Mouse (Mus musculus) midbrain, embryonic 14.5 days (tissue): Measurements from ENCODE around the gene Calhm6. TPM values are rescaled to one million over a fixed set of nuclear protein-coding genes. Genes with fewer than 3 reads are reported as not detected.

Source experiments
- ATAC-seq: fragments of 200-750 bp; cut with Nextera tagmentation; 2 replicates; pipeline ENCODE4 v1.8.0; 2017; ENCODE audit warnings: moderate number of reproducible peaks, moderate library complexity; ENCODE audit not compliant: low FRiP score, low TSS enrichment
- DNase-seq: peaks from one replicate; pipeline ENCODE4 v3.0.0-alpha.2; 2015
- H3K27ac ChIP-seq: fragments of 300-500 bp; sonication (generic); replicated peaks from 2 replicates; pipeline ENCODE4 v1.5.1; 2014; ENCODE audit warnings: mild to moderate bottlenecking, low read depth, low read length, moderate library complexity
- H3K27me3 ChIP-seq: fragments of 300-500 bp; sonication (generic); 2 replicates; pipeline ENCODE4 v1.6.1; 2014; ENCODE audit warnings: low read length, control low read depth, mixed read lengths; ENCODE audit not compliant: control insufficient read depth, insufficient read depth
- H3K36me3 ChIP-seq: fragments of 300-500 bp; sonication (generic); 2 replicates; pipeline ENCODE4 v1.6.1; 2014; ENCODE audit warnings: low read length, control low read depth; ENCODE audit not compliant: control insufficient read depth, insufficient read depth
- H3K4me1 ChIP-seq: fragments of 300-500 bp; sonication (generic); 2 replicates; pipeline ENCODE4 v1.6.1; 2014; ENCODE audit warnings: mild to moderate bottlenecking, antibody characterized with exemption, low read length, control low read depth; ENCODE audit not compliant: control insufficient read depth, insufficient read depth
- H3K4me2 ChIP-seq: fragments of 300-500 bp; sonication (generic); 2 replicates; pipeline ENCODE4 v1.6.1; 2014; ENCODE audit warnings: mild to moderate bottlenecking, low read length, moderate library complexity
- H3K4me3 ChIP-seq: fragments of 300-500 bp; sonication (generic); replicated peaks from 2 replicates; pipeline ENCODE4 v1.5.1; 2014; ENCODE audit warnings: low read depth, low read length
- H3K9ac ChIP-seq: fragments of 300-500 bp; sonication (generic); replicated peaks from 2 replicates; pipeline ENCODE4 v1.6.1; 2014; ENCODE audit warnings: mild to moderate bottlenecking, low read length, moderate library complexity
- H3K9me3 ChIP-seq: fragments of 300-500 bp; sonication (generic); 2 replicates; pipeline ENCODE4 v1.6.1; 2016; ENCODE audit warnings: low read length, control low read depth, mixed read lengths; ENCODE audit not compliant: control insufficient read depth
- WGBS: fragments of 180-500 bp; shearing (Covaris S2); extraction: QIAGEN DNeasy Blood & Tissue Kit; methylation state at CpG from one replicate; pipeline ENCODE4 v1.1.7; 2014; 5-methylcytosine and 5-hydroxymethylcytosine counted together
- polyA plus RNA-seq: library from polyadenylated mRNA; unstranded; fragments of >200 nt; fragmentation: Nextera tagmentation; extraction: Ambion mirVana; gene quantifications from 2 replicates; pipeline ENCODE4 v1.2.1, GENCODE M21; 2014

Calhm6 gene
- polyA plus RNA-seq = 0.27 and 1.0 TPM in 2 replicates

DNA sequence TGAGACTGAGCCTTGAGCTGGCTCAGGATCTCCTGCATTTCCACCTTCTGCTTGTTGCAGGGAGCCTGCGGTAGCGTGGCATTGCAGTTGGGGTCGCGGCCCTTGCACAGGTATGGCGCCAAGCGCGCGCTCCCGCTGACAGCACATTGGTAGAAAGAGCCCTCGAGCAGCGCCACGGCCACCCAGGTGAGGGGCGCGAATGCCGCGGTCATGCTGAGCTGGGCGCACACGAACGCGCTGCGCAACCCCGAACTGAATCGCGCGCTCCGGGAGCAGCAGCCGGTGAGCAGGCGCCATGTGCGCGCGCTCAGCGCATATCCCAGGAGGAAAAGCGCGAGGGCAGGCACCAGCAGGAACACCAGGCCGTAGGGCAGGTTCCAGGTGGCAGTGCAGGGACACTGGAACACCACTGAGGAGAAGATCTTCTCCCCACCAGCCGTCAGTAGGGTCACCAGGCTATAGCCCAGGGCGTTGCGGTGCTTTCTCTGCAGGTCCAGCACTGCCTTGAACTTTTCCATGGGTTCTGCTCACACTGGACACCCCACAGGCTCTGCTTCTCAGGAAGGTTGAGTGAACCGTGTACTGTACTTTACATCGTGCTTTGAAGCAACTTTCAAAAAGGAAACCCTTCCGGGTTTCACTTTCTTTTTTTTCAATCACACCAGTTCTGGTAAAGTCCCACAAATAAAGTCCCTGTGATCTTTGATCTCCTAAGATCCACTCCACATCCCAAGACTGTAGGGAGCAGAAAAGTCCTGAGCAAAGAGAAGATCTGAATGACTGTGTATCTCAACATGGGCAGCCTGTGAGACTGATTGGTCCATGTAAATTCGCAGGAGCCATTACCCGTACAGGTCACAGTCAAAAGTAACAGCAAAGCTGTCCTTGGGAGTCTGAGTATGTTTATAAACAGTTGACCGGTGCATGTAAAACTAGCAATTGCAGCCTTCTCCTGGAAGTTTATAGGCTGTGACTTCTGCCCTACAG lies at the start of gene Calhm6:
TSS of gene Calhm6 (minus strand) at position 593 of the 987 bp plus-strand sequence.
- Histone ChIP-seq H3K4me3 (peak within 1 kb of the TSS; percentile 47), H3K36me3 (no peaks in the 10 kb centered on the region), H3K9me3 (no peaks in the 10 kb centered on the region), H3K4me2 (peak within 1 kb of the TSS; percentile 67), H3K9ac (peak within 1 kb of the TSS; percentile 52), H3K27ac (no peak within 1 kb of the TSS), H3K4me1 (no peaks in the 10 kb centered on the region), H3K27me3 (no peaks in the 10 kb centered on the region)
- ATAC-seq (peak; percentile 68), DNase-seq (peak; percentile 75)
- WGBS = 19% methylated on average over 44 of the region's 44 CpGs

DNA sequence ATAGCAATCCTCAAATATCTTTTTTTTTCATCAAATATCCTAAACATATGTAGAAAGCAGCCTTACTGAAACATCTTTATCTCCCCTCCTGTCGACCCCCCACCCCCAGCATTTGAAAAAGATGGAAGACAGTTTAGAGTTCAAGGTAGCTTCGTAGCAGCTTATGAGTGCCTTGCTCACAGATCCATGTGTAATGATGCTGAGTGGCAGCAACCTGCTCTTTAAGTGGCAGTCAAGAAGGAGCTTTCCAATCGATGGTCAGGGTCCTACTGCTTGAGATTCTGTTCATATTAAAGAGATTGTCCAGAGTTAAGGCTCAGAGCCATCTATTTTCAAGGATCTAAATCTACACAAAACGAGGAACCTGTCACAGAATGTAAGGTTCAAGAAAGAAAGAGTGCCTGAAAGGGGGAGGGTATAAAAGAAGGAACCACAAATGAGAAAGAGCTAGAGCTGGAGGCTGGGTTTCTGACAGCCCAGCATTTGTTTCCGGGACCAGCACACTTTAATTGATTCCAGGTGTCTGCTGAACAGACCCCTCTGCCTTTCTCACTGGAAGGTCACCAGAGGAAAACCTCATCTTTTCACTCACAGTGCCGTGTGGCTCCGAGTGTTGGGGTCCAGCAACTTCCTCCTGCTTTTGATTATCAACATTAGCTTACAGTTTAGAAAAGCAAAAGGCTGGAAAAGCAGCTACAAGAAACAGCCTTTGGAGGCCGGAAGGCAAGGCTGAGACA lies 48.3 kb upstream of the Calhm6 start:
- H3K9me3 ChIP-seq = no peaks in the 10 kb centered on the region
- H3K4me1 ChIP-seq = no peaks in the 10 kb centered on the region
- 71% methylated on average over 8 of the region's 8 CpGs for WGBS
- no peak overlapping the region for H3K4me2 ChIP-seq
- H3K27me3 ChIP-seq = no peaks in the 10 kb centered on the region
- no peaks in the 10 kb centered on the region for H3K36me3 ChIP-seq
- no peak overlapping the region for H3K27ac ChIP-seq
- H3K4me3 ChIP-seq = no peak overlapping the region
- DNase-seq (no peak), ATAC-seq (no peak)
- no peak overlapping the region for H3K9ac ChIP-seq

- no peaks in the 10 kb centered on the region for H3K27me3 ChIP-seq
- ATAC-seq (no peak), DNase-seq (no peak)
- no peaks in the 10 kb centered on the region for H3K9me3 ChIP-seq
- 89% methylated on average over 4 of the region's 4 CpGs for WGBS
- no peak overlapping the region for H3K4me3 ChIP-seq
- H3K36me3 ChIP-seq = no peaks in the 10 kb centered on the region
- H3K27ac ChIP-seq = no peak overlapping the region
- H3K4me1 ChIP-seq = no peaks in the 10 kb centered on the region
- no peak overlapping the region for H3K4me2 ChIP-seq
- no peak overlapping the region for H3K9ac ChIP-seq
These were observed 45.0 kb upstream of the Calhm6 start for GRCm38 (mm10) chr10:34172663-34173282.

DNA sequence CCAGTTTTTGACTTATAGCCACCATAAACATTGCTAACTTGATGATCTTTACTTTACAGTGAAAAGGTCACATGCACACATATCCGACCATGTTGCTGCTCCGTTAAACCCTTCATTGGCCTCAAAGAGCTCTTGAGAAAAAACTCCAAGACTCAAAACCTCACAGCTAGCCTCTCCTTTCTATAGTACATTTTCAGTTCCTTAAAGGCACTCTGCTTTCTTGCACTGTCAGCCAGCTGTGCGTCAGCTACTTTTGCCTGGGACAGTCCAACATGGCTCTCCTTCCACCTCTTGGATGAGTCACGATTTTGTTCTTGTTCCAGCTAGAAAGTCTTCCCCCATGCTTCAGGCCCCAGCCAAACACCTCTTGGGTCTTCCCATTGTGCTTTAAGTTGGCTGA lies 43.9 kb upstream of the Calhm6 start:
- WGBS = 95% methylated on average over 4 of the region's 4 CpGs
- ATAC-seq = no peak

GRCm38 (mm10) chr10:34171191-34171590 lies 43.4 kb upstream of the Calhm6 start:
- Histone ChIP-seq H3K4me2 (no peak overlapping the region), H3K27me3 (no peaks in the 10 kb centered on the region), H3K4me1 (no peaks in the 10 kb centered on the region), H3K36me3 (no peaks in the 10 kb centered on the region), H3K27ac (no peak overlapping the region), H3K9me3 (no peaks in the 10 kb centered on the region), H3K4me3 (no peak overlapping the region), H3K9ac (no peak overlapping the region)
- ATAC-seq (no peak), DNase-seq (no peak)
- WGBS = 90% methylated on average over 3 of the region's 3 CpGs

More for the DNA sequence above, 43.9 kb upstream of the Calhm6 start:
- Histone ChIP-seq H3K9me3 (no peaks in the 10 kb centered on the region), H3K36me3 (no peaks in the 10 kb centered on the region), H3K9ac (no peak overlapping the region), H3K27me3 (no peaks in the 10 kb centered on the region), H3K4me2 (no peak overlapping the region), H3K4me1 (no peaks in the 10 kb centered on the region), H3K4me3 (no peak overlapping the region), H3K27ac (no peak overlapping the region)
- DNase-seq = no peak

DNA sequence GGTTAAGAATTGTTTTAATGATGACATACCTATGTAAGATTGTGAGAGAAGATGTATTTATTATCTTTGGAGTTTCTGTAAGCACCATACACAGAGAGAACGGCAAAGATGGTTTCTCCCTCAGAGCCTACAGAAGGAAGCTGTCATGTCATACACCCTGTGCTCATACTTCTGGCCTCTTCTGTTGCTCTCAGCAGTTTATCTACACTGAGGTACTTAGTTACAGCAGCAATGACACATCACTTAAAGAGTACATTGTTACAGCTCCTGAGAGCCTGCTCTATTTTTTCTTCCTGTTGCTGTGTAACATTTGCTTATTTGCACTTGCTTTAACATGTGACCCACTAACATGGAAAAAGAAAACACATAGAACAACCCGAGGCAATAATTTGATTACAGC lies 39.2 kb upstream of the Calhm6 start:
- H3K36me3 ChIP-seq = no peaks in the 10 kb centered on the region
- 95% methylated on average over 2 of the region's 2 CpGs for WGBS
- H3K4me1 ChIP-seq = no peaks in the 10 kb centered on the region
- ATAC-seq (no peak), DNase-seq (no peak)
- H3K9me3 ChIP-seq = no peaks in the 10 kb centered on the region
- H3K4me3 ChIP-seq = no peak overlapping the region
- no peak overlapping the region for H3K9ac ChIP-seq
- no peak overlapping the region for H3K4me2 ChIP-seq
- no peaks in the 10 kb centered on the region for H3K27me3 ChIP-seq
- H3K27ac ChIP-seq = no peak overlapping the region

DNA sequence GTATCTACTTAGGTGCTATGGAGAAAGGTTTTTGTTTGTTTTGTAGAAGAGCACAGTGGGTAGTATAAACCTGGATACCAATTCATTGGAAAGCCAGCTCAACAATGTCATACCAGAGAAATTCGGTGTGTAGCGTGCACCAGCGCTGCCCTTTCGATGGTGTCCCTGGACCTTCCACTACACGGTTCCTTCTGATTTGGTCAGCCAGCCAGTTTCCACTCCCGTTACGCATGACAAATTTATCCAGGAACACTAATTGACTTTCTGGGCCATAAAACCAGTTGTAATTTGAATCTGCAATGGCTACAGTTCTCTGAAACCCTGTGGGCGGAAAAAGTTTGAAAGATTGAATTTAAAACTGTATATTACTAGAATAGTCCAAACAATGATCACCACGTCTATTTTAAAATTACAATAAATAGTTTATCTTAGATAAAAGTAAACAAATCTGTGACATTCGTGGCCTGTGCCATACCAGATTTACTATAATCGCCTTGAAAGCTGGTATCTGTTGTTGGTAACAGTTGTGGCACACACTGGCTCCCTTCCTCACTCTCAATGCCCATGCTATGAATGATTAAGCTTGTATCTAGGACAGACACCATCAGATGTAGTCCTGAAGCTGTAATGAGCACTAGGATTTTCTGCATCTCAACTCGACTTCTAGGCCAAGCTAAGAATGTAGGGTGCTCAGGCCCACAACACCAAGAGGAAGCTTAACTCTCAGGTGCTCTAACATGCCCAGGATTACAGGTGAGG lies 28.2 kb upstream of the Calhm6 start:
- 76% methylated on average over 12 of the region's 12 CpGs for WGBS
- no peak overlapping the region for H3K27ac ChIP-seq

GRCm38 (mm10) chr10:34151827-34152226 lies 24.0 kb upstream of the Calhm6 start:
- ATAC-seq (no peak), DNase-seq (peak; percentile 37)
- H3K27me3 ChIP-seq = no peaks in the 10 kb centered on the region
- H3K4me1 ChIP-seq = no peaks in the 10 kb centered on the region
- H3K27ac ChIP-seq = no peak overlapping the region
- no peak overlapping the region for H3K4me3 ChIP-seq
- H3K36me3 ChIP-seq = no peaks in the 10 kb centered on the region
- H3K4me2 ChIP-seq = no peak overlapping the region
- H3K9me3 ChIP-seq = no peaks in the 10 kb centered on the region
- 89% methylated on average over 3 of the region's 3 CpGs for WGBS
- no peak overlapping the region for H3K9ac ChIP-seq

More for the DNA sequence above, 28.2 kb upstream of the Calhm6 start:
- no peak overlapping the region for H3K4me3 ChIP-seq
- no peak overlapping the region for H3K9ac ChIP-seq
- no peaks in the 10 kb centered on the region for H3K4me1 ChIP-seq
- no peak for ATAC-seq
- no peak for DNase-seq
- H3K36me3 ChIP-seq = no peaks in the 10 kb centered on the region
- no peaks in the 10 kb centered on the region for H3K9me3 ChIP-seq
- no peak overlapping the region for H3K4me2 ChIP-seq
- H3K27me3 ChIP-seq = no peaks in the 10 kb centered on the region
